Mouse (Mus musculus): ENCODE data around the gene H2-D1. TPM values are rescaled to one million over a fixed set of nuclear protein-coding genes. Genes with fewer than 3 reads are reported as not detected.

Gene H2-D1
- polyA plus RNA-seq, 2 experiments, result 37.1 to 57.2 TPM

- no peaks in the 10 kb centered on the region for H3K27me3 ChIP-seq (ENCODE audit: control insufficient read depth, insufficient read depth, low read length)
- H3K4me3 ChIP-seq (ENCODE audit: insufficient read depth in 1 of 2, low read depth in 2 of 2, low read length in 2 of 2), result peak overlapping the region; percentile 85 to 97
- H3K4me1 ChIP-seq (replicated peaks; ENCODE audit: control insufficient read depth in 2 of 2, insufficient read depth in 2 of 2, low read length in 1 of 2), result peaks cover 20 to 32% of the 10 kb centered on the region in 2 experiments
- 14% methylated on average over 16 of the region's 16 CpGs for WGBS (ENCODE audit: insufficient replicate concordance)
- TF ChIP-seq CTCF (IDR thresholded peaks at IDR 0.05; ENCODE audit: low read depth) (0 out of 2 replicates have a peak, but pooled peaks have one; percentile 27), EP300 (IDR thresholded peaks at IDR 0.05; ENCODE audit: low read depth) (no peak)
- peak overlapping the region; percentile 95 for H3K9ac ChIP-seq (replicated peaks)
- no peak for ATAC-seq (ENCODE audit: insufficient read depth)
- H3K9me3 ChIP-seq (ENCODE audit: control insufficient read depth, low read length), result no peaks in the 10 kb centered on the region
- peak overlapping the region; percentile 97 for H3K4me2 ChIP-seq (ENCODE audit: low read depth)
- DNase-seq (ENCODE audit: low read depth in 3 of 3, low spot score in 3 of 3), result no peak
- H3K27ac ChIP-seq, result peak overlapping the region; percentile 83
- H3K36me3 ChIP-seq (replicated peaks; ENCODE audit: control insufficient read depth, insufficient read depth, low read depth), result peaks cover 51% of the 10 kb centered on the region
Measured at GRCm38 (mm10) chr17:35243086-35243485, 19.4 kb upstream of the H2-D1 start.

GRCm38 (mm10) chr17:35244999-35245398 is 17.5 kb upstream of the H2-D1 start:
- no peak overlapping the region for H3K4me3 ChIP-seq (ENCODE audit: insufficient read depth in 1 of 2, low read depth in 2 of 2, low read length in 2 of 2)
- H3K4me1 ChIP-seq (replicated peaks; ENCODE audit: control insufficient read depth in 2 of 2, insufficient read depth in 2 of 2, low read length in 1 of 2), result peaks cover 20 to 32% of the 10 kb centered on the region in 2 experiments
- H3K27me3 ChIP-seq (ENCODE audit: control insufficient read depth, insufficient read depth, low read length), result no peaks in the 10 kb centered on the region
- H3K36me3 ChIP-seq (replicated peaks; ENCODE audit: control insufficient read depth, insufficient read depth, low read depth), result peaks cover 70% of the 10 kb centered on the region
- no peak for ATAC-seq (ENCODE audit: insufficient read depth)
- DNase-seq (ENCODE audit: low read depth in 3 of 3, low spot score in 3 of 3), result no peak
- TF ChIP-seq CTCF (IDR thresholded peaks at IDR 0.05; ENCODE audit: low read depth) (no peak), EP300 (IDR thresholded peaks at IDR 0.05; ENCODE audit: low read depth) (no peak)
- 83% methylated on average over 2 of the region's 2 CpGs for WGBS (ENCODE audit: insufficient replicate concordance)
- H3K9me3 ChIP-seq (ENCODE audit: control insufficient read depth, low read length), result no peaks in the 10 kb centered on the region
- H3K27ac ChIP-seq, result no peak overlapping the region
- peak overlapping the region; percentile 97 for H3K4me2 ChIP-seq (ENCODE audit: low read depth)
- 0 out of 2 replicates have a peak overlapping the region, but pooled peaks have one; percentile 2 for H3K9ac ChIP-seq (replicated peaks)

DNA sequence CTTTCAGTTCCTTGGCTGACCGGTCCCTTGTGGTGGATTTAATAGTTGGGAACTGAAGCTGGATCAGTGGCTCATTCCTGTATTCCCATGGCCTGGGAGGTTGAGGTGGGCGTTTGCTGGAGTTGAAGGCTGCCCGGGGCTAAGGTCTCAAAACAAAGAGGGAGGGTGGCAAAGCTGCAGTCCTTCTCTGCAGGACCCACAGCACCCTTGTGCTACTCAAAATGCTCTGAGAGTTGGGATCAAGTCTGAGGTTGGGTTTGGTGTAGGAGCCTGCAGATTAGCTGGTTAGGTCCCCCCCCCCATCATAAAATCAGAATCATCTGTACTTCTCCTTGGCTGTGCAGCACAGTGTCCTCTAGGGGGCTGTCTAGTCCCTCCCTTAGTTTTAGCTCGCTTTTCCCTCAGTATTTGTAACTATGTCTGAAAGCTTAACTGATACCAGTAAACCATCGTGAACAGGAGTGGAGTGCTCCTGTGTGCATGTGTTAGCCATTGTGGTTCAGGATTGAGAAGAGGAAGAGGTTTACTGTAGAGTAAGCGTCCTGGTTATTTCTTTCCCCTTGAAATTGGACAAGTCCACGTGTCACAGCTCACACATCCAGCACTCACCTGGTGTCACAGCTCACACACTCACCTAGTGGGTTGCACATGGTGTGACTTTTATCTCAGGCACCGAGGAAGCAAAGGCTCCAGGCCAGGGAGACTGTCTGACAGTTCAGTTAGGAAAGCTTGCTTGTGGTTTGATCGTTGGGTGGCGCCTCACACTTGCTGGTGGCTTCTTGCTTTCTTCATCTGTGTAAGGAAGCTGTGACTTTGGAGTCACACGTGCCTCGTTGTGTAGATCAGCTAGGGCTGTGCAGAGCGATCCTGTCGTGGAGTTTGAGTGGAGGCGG is 16.6 kb upstream of the H2-D1 start:
- DNase-seq (ENCODE audit: low read depth in 3 of 3, low spot score in 3 of 3) (no peak), ATAC-seq (ENCODE audit: insufficient read depth) (no peak)
- peaks cover 13 to 22% of the 10 kb centered on the region in 2 experiments for H3K4me1 ChIP-seq (replicated peaks; ENCODE audit: control insufficient read depth in 2 of 2, insufficient read depth in 2 of 2, low read length in 1 of 2)

GRCm38 (mm10) chr17:35247144-35247543 is 15.4 kb upstream of the H2-D1 start:
- 78% methylated on average over 7 of the region's 7 CpGs for WGBS (ENCODE audit: insufficient replicate concordance)
- Histone ChIP-seq H3K9me3 (ENCODE audit: control insufficient read depth, low read length) (no peaks in the 10 kb centered on the region), H3K36me3 (replicated peaks; ENCODE audit: control insufficient read depth, insufficient read depth, low read depth) (peaks cover 87% of the 10 kb centered on the region), H3K9ac (replicated peaks) (no peak overlapping the region), H3K4me3 (ENCODE audit: insufficient read depth in 1 of 2, low read depth in 2 of 2, low read length in 2 of 2) (no peak overlapping the region), H3K27ac (no peak overlapping the region), H3K4me2 (ENCODE audit: low read depth) (no peak overlapping the region), H3K4me1 (replicated peaks; ENCODE audit: control insufficient read depth in 2 of 2, insufficient read depth in 2 of 2, low read length in 1 of 2) (peaks cover 13 to 21% of the 10 kb centered on the region in 2 experiments), H3K27me3 (ENCODE audit: control insufficient read depth, insufficient read depth, low read length) (no peaks in the 10 kb centered on the region)
- ATAC-seq (ENCODE audit: insufficient read depth) (no peak), DNase-seq (ENCODE audit: low read depth in 3 of 3, low spot score in 3 of 3) (no peak)
- TF ChIP-seq CTCF (IDR thresholded peaks at IDR 0.05; ENCODE audit: low read depth) (no peak), EP300 (IDR thresholded peaks at IDR 0.05; ENCODE audit: low read depth) (no peak)

More for the DNA sequence above, 16.6 kb upstream of the H2-D1 start:
- H3K9me3 ChIP-seq (ENCODE audit: control insufficient read depth, low read length), result no peaks in the 10 kb centered on the region
- H3K4me3 ChIP-seq (ENCODE audit: insufficient read depth in 1 of 2, low read depth in 2 of 2, low read length in 2 of 2), result no peak overlapping the region
- H3K27me3 ChIP-seq (ENCODE audit: control insufficient read depth, insufficient read depth, low read length), result no peaks in the 10 kb centered on the region
- H3K4me2 ChIP-seq (ENCODE audit: low read depth), result no peak overlapping the region
- 71% methylated on average over 15 of the region's 15 CpGs for WGBS (ENCODE audit: insufficient replicate concordance)
- H3K9ac ChIP-seq (replicated peaks), result no peak overlapping the region
- no peak overlapping the region for H3K27ac ChIP-seq
- TF ChIP-seq EP300 (IDR thresholded peaks at IDR 0.05; ENCODE audit: low read depth) (no peak), CTCF (IDR thresholded peaks at IDR 0.05; ENCODE audit: low read depth) (peak; percentile 57)
- H3K36me3 ChIP-seq (replicated peaks; ENCODE audit: control insufficient read depth, insufficient read depth, low read depth), result peaks cover 78% of the 10 kb centered on the region

DNA sequence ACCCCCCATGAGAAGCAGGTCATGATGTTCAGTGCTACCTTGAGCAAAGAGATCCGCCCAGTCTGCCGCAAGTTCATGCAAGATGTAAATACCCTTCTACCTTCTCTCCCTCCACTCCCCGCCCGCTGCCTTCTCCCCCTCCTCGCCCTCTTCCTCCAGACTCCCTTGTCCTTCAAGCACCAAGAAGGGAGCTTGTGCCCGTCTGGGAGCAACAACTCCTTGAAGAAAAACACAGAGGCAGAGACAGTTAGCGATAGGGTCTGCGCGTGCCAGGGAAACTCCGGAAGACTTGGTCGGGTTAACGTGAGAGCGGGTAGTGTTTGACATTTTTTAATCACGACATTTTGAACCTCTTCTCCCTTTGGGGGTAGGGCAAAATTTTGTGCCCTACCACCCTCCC is 13.5 kb upstream of the H2-D1 start:
- no peaks in the 10 kb centered on the region for H3K9me3 ChIP-seq (ENCODE audit: control insufficient read depth, low read length)
- ATAC-seq (ENCODE audit: insufficient read depth), result no peak
- WGBS (ENCODE audit: insufficient replicate concordance), result 90% methylated on average over 14 of the region's 14 CpGs

More for the DNA sequence above, 13.5 kb upstream of the H2-D1 start:
- TF ChIP-seq CTCF (IDR thresholded peaks at IDR 0.05; ENCODE audit: low read depth), result no peak
- no peak for TF ChIP-seq EP300 (IDR thresholded peaks at IDR 0.05; ENCODE audit: low read depth)
- Histone ChIP-seq H3K9ac (replicated peaks) (no peak overlapping the region), H3K27me3 (ENCODE audit: control insufficient read depth, insufficient read depth, low read length) (no peaks in the 10 kb centered on the region), H3K36me3 (replicated peaks; ENCODE audit: control insufficient read depth, insufficient read depth, low read depth) (peaks cover 95% of the 10 kb centered on the region), H3K4me2 (ENCODE audit: low read depth) (no peak overlapping the region), H3K4me1 (replicated peaks; ENCODE audit: control insufficient read depth in 2 of 2, insufficient read depth in 2 of 2, low read length in 1 of 2) (peaks cover 5 to 12% of the 10 kb centered on the region in 2 experiments), H3K4me3 (ENCODE audit: insufficient read depth in 1 of 2, low read depth in 2 of 2, low read length in 2 of 2) (no peak overlapping the region), H3K27ac (no peak overlapping the region)
- DNase-seq (ENCODE audit: low read depth in 3 of 3, low spot score in 3 of 3), result no peak
